Mouse (Mus musculus): ENCODE measurements around the gene Tirap. TPM values are rescaled to one million over a fixed set of nuclear protein-coding genes. Genes with fewer than 3 reads are reported as not detected.

The Tirap gene
- polyA plus RNA-seq, 1 experiment from 2014 or later = 4.3 TPM

DNA sequence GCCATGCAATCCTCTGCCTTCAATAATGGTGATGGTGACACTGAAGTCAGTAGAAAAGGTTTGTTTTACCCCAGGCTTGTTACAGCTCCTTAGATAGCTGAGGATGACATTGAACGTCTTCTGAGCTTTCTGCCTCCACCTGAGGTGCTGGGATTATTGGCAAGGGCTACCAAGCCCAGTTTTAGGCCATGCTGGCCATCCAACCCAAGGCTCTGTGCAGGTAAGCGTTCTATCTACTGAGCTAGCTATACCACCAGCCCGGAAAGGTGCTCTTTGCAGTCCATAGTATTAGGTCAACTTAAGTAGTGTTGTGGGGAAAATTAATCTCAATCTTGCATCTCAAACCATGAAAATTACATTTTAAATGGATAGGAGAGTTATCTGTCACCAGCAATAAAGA, 2.5 kb downstream of the Tirap start:
- H3K4me1 ChIP-seq (ENCODE audit: control insufficient read depth, insufficient read depth, low read length) = peaks cover 8% of the 10 kb centered on the region
- no peaks in the 10 kb centered on the region for H3K27me3 ChIP-seq (ENCODE audit: control insufficient read depth, insufficient read depth, low read depth, low read length)
- H3K9me3 ChIP-seq (replicated peaks; ENCODE audit: control insufficient read depth, low read length, poor library complexity, severe bottlenecking) = no peaks in the 10 kb centered on the region
- no peaks in the 10 kb centered on the region for H3K36me3 ChIP-seq (ENCODE audit: control insufficient read depth, insufficient read depth, low read length)
- no peak overlapping the region for H3K4me3 ChIP-seq (ENCODE audit: low read depth, low read length)
- ATAC-seq = no peak
- no peak overlapping the region for H3K4me2 ChIP-seq (ENCODE audit: low read length)
- H3K9ac ChIP-seq (ENCODE audit: low read depth, low read length) = no peak overlapping the region
- H3K27ac ChIP-seq (ENCODE audit: low read length) = no peak overlapping the region
- 90% methylated on average over 3 of the region's 3 CpGs for WGBS

GRCm38 (mm10) chr9:35194048-35194447, 6.0 kb downstream of the Tirap start:
- Histone ChIP-seq H3K9ac (ENCODE audit: low read depth, low read length) (no peak overlapping the region), H3K36me3 (ENCODE audit: control insufficient read depth, insufficient read depth, low read length) (no peaks in the 10 kb centered on the region), H3K4me2 (ENCODE audit: low read length) (no peak overlapping the region), H3K27ac (ENCODE audit: low read length) (no peak overlapping the region), H3K4me1 (ENCODE audit: control insufficient read depth, insufficient read depth, low read length) (no peaks in the 10 kb centered on the region), H3K27me3 (ENCODE audit: control insufficient read depth, insufficient read depth, low read depth, low read length) (no peaks in the 10 kb centered on the region), H3K9me3 (replicated peaks; ENCODE audit: control insufficient read depth, low read length, poor library complexity, severe bottlenecking) (no peaks in the 10 kb centered on the region), H3K4me3 (ENCODE audit: low read depth, low read length) (no peak overlapping the region)
- no peak for ATAC-seq
- WGBS = 97% methylated on average over 3 of the region's 3 CpGs

GRCm38 (mm10) chr9:35192983-35193542, 7.0 kb downstream of the Tirap start:
- ATAC-seq = peak; percentile 44; the same call in 1 of the 2 replicates
- no peak overlapping the region for H3K27ac ChIP-seq (ENCODE audit: low read length)

GRCm38 (mm10) chr9:35188700-35189099, 11.4 kb downstream of the Tirap start:
- Histone ChIP-seq H3K4me2 (ENCODE audit: low read length) (0 out of 2 replicates have a peak overlapping the region, but pooled peaks have one; percentile 12), H3K4me1 (ENCODE audit: control insufficient read depth, insufficient read depth, low read length) (no peaks in the 10 kb centered on the region), H3K27ac (ENCODE audit: low read length) (no peak overlapping the region), H3K9ac (ENCODE audit: low read depth, low read length) (no peak overlapping the region), H3K4me3 (ENCODE audit: low read depth, low read length) (no peak overlapping the region), H3K9me3 (replicated peaks; ENCODE audit: control insufficient read depth, low read length, poor library complexity, severe bottlenecking) (no peaks in the 10 kb centered on the region), H3K36me3 (ENCODE audit: control insufficient read depth, insufficient read depth, low read length) (no peaks in the 10 kb centered on the region), H3K27me3 (ENCODE audit: control insufficient read depth, insufficient read depth, low read depth, low read length) (no peaks in the 10 kb centered on the region)
- ATAC-seq = 0 out of 2 replicates have a peak, but pooled peaks have one; percentile 41
- WGBS = 67% methylated on average over 22 of the region's 22 CpGs

More at GRCm38 (mm10) chr9:35192983-35193542, 7.0 kb downstream of the Tirap start:
- Histone ChIP-seq H3K9me3 (replicated peaks; ENCODE audit: control insufficient read depth, low read length, poor library complexity, severe bottlenecking) (no peaks in the 10 kb centered on the region), H3K36me3 (ENCODE audit: control insufficient read depth, insufficient read depth, low read length) (no peaks in the 10 kb centered on the region), H3K4me2 (ENCODE audit: low read length) (no peak overlapping the region), H3K27me3 (ENCODE audit: control insufficient read depth, insufficient read depth, low read depth, low read length) (no peaks in the 10 kb centered on the region), H3K4me3 (ENCODE audit: low read depth, low read length) (no peak overlapping the region), H3K4me1 (ENCODE audit: control insufficient read depth, insufficient read depth, low read length) (no peaks in the 10 kb centered on the region), H3K9ac (ENCODE audit: low read depth, low read length) (no peak overlapping the region; the same call in 1 of the 2 replicates)
- 64% methylated on average over 11 of the region's 11 CpGs for WGBS

- Histone ChIP-seq H3K4me2 (ENCODE audit: low read length) (no peak overlapping the region), H3K36me3 (ENCODE audit: control insufficient read depth, insufficient read depth, low read length) (no peaks in the 10 kb centered on the region), H3K4me3 (ENCODE audit: low read depth, low read length) (no peak overlapping the region), H3K27ac (ENCODE audit: low read length) (no peak overlapping the region), H3K4me1 (ENCODE audit: control insufficient read depth, insufficient read depth, low read length) (no peaks in the 10 kb centered on the region), H3K9ac (ENCODE audit: low read depth, low read length) (no peak overlapping the region), H3K27me3 (ENCODE audit: control insufficient read depth, insufficient read depth, low read depth, low read length) (no peaks in the 10 kb centered on the region), H3K9me3 (replicated peaks; ENCODE audit: control insufficient read depth, low read length, poor library complexity, severe bottlenecking) (no peaks in the 10 kb centered on the region)
- WGBS = 91% methylated on average over 10 of the region's 10 CpGs
- ATAC-seq = no peak
These were observed 12.7 kb downstream of the Tirap start for GRCm38 (mm10) chr9:35187351-35187903.

DNA sequence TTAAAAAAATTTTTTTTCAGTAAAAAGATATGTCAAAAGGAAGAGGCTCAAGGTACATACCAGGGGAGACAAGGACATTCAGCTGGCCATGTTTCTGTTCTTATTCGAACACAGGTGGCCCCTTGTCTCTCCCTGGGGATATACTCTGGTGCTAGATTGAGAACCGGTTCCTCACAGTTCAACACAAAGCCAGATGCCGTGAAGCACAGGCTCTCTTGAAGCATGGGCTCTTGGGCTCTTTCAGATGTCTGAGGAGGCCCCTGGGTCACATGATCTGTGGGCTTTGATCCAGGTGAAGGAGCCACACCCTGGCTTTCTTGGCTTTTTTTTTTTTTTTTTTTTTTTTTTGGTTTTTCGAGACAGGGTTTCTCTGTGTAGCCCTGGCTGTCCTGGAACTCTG, 13.7 kb downstream of the Tirap start:
- H3K4me2 ChIP-seq (ENCODE audit: low read length) = no peak overlapping the region
- H3K27me3 ChIP-seq (ENCODE audit: control insufficient read depth, insufficient read depth, low read depth, low read length) = no peaks in the 10 kb centered on the region
- 83% methylated on average over 4 of the region's 4 CpGs for WGBS
- no peak overlapping the region for H3K4me3 ChIP-seq (ENCODE audit: low read depth, low read length)
- no peaks in the 10 kb centered on the region for H3K4me1 ChIP-seq (ENCODE audit: control insufficient read depth, insufficient read depth, low read length)
- H3K9ac ChIP-seq (ENCODE audit: low read depth, low read length) = no peak overlapping the region
- no peak for ATAC-seq
- no peaks in the 10 kb centered on the region for H3K36me3 ChIP-seq (ENCODE audit: control insufficient read depth, insufficient read depth, low read length)
- H3K9me3 ChIP-seq (replicated peaks; ENCODE audit: control insufficient read depth, low read length, poor library complexity, severe bottlenecking) = no peaks in the 10 kb centered on the region
- H3K27ac ChIP-seq (ENCODE audit: low read length) = no peak overlapping the region

DNA sequence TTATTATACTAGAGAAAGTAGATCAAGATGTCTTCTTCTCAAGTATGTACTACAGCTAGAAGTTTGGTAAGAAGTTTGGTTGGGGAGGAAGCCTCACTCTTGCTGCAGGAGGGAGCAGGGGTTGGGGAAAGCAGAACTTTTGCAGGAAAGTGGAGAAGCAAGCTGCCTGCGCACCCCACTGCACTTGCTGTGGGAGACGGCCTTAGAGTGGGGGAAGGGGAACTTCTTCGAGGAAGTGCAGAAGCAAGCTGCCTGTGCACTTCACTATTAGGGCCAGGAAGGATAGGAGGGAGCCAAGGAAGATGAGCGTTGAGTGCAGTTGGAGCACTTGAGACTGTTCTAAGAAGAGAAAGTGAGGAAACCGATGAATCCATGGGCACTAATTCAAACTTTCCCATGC, 16.7 kb downstream of the Tirap start:
- Histone ChIP-seq H3K4me1 (ENCODE audit: control insufficient read depth, insufficient read depth, low read length) (no peaks in the 10 kb centered on the region), H3K4me2 (ENCODE audit: low read length) (no peak overlapping the region), H3K4me3 (ENCODE audit: low read depth, low read length) (no peak overlapping the region), H3K9ac (ENCODE audit: low read depth, low read length) (no peak overlapping the region), H3K27ac (ENCODE audit: low read length) (no peak overlapping the region), H3K36me3 (ENCODE audit: control insufficient read depth, insufficient read depth, low read length) (no peaks in the 10 kb centered on the region), H3K27me3 (ENCODE audit: control insufficient read depth, insufficient read depth, low read depth, low read length) (no peaks in the 10 kb centered on the region), H3K9me3 (replicated peaks; ENCODE audit: control insufficient read depth, low read length, poor library complexity, severe bottlenecking) (no peaks in the 10 kb centered on the region)
- no peak for ATAC-seq
- 70% methylated on average over 5 of the region's 5 CpGs for WGBS

- Histone ChIP-seq H3K36me3 (ENCODE audit: control insufficient read depth, insufficient read depth, low read length) (no peaks in the 10 kb centered on the region), H3K4me2 (ENCODE audit: low read length) (no peak overlapping the region), H3K27me3 (ENCODE audit: control insufficient read depth, insufficient read depth, low read depth, low read length) (no peaks in the 10 kb centered on the region), H3K4me3 (ENCODE audit: low read depth, low read length) (no peak overlapping the region), H3K4me1 (ENCODE audit: control insufficient read depth, insufficient read depth, low read length) (no peaks in the 10 kb centered on the region), H3K9ac (ENCODE audit: low read depth, low read length) (no peak overlapping the region), H3K9me3 (replicated peaks; ENCODE audit: control insufficient read depth, low read length, poor library complexity, severe bottlenecking) (no peaks in the 10 kb centered on the region), H3K27ac (ENCODE audit: low read length) (no peak overlapping the region)
- 84% methylated on average over 2 of the region's 2 CpGs for WGBS
- ATAC-seq = no peak
These were observed 17.3 kb downstream of the Tirap start for GRCm38 (mm10) chr9:35182832-35183231.

- H3K9me3 ChIP-seq (replicated peaks; ENCODE audit: control insufficient read depth, low read length, poor library complexity, severe bottlenecking) = no peaks in the 10 kb centered on the region
- ATAC-seq = peak; percentile 52
- WGBS = 48% methylated on average over 14 of the region's 14 CpGs
- H3K9ac ChIP-seq (ENCODE audit: low read depth, low read length) = peak overlapping the region; percentile 56
- H3K4me2 ChIP-seq (ENCODE audit: low read length) = peak overlapping the region; percentile 93
- H3K27ac ChIP-seq (ENCODE audit: low read length) = peak overlapping the region; percentile 93
- H3K27me3 ChIP-seq (ENCODE audit: control insufficient read depth, insufficient read depth, low read depth, low read length) = no peaks in the 10 kb centered on the region
- H3K4me1 ChIP-seq (ENCODE audit: control insufficient read depth, insufficient read depth, low read length) = peaks cover 12% of the 10 kb centered on the region
- H3K36me3 ChIP-seq (ENCODE audit: control insufficient read depth, insufficient read depth, low read length) = no peaks in the 10 kb centered on the region
- peak overlapping the region; percentile 54 for H3K4me3 ChIP-seq (ENCODE audit: low read depth, low read length)
These were observed 23.9 kb downstream of the Tirap start for GRCm38 (mm10) chr9:35176124-35176659.

Data from midbrain, embryonic 16.5 days (tissue).